9 mouse cellular contexts compared by ENCODE assay signal in the genomic region with DNA sequence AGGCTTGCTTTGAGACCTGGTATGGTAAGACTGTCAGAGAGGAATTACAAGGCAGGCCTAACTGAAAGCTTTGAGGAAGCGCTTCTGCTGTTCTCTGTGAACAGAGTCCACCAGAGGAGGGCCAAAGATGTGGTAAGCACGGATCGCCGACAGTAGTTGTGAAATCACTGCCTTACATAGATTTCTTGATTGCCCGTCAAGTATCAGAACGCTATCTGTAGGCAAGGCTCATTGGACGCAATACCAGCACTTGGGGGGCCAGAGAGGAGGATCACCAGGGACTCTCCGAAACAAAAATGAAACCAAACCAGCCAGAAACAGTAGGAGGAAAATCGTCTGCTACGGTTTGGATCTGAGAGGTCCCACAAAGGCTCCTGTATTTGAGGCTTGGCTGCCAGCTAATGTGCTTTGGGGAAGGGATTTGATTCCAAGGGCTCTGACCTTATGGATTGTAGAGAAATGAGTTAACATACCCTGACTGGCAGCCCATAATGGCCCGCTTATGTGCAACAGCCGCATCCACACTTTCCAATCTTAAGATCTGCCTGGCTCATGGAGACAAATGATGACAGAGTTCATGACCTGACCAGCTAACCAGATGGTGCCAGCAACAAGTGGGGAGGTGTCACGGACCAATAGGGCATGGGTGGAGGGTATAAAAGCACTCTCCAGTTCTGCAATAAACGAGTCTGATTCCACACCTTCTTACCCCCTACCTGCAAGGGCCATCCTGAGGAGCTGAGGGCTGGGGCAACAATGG. TPM values are rescaled to one million over a fixed set of nuclear protein-coding genes. Genes with fewer than 3 reads are reported as not detected.
DNase-seq lines count a peak whose midpoint lies in the region; ATAC-seq and TF ChIP-seq lines count a peak whose summit lies in the region.
"Had no signal": no experiment of that assay in that cellular context is flagged by ENCODE, and none has a peak within 500 bp of the region (broad histone marks: within the 10 kb centered on the region; RNA-seq: fewer than 3 reads in every experiment).

No protein-coding gene starts in this region.

- TF ChIP-seq POLR2A in bone marrow macrophage, adult 2 months (IDR thresholded peaks at IDR 0.05; ENCODE audit: borderline replicate concordance, low read depth, low read length) = no peak

- no peak overlapping the region for H3K4me3 ChIP-seq in kidney, embryonic 14.5 days (ENCODE audit: low read length)
- peak overlapping the region; percentile 58 for H3K4me3 ChIP-seq in bone marrow macrophage, adult 2 months (ENCODE audit: insufficient read depth, low read length)
- no peak overlapping the region for H3K4me3 ChIP-seq in midbrain, embryonic 14.5 days (replicated peaks; ENCODE audit: low read depth, low read length)

- no peaks in the 10 kb centered on the region for H3K36me3 ChIP-seq in kidney, embryonic 14.5 days (ENCODE audit: control insufficient read depth, insufficient read depth, low read length)
- H3K36me3 ChIP-seq in midbrain, embryonic 14.5 days (ENCODE audit: control insufficient read depth, insufficient read depth, low read length) = no peaks in the 10 kb centered on the region

- TF ChIP-seq CTCF in bone marrow macrophage, adult 2 months (IDR thresholded peaks at IDR 0.05; ENCODE audit: low read depth, low read length) = no peak

- no peak overlapping the region for H3K27ac ChIP-seq in kidney, embryonic 14.5 days (ENCODE audit: low read depth, low read length)
- H3K27ac ChIP-seq in bone marrow macrophage, adult 2 months (ENCODE audit: insufficient read depth, low read depth, low read length) = no peak overlapping the region
- H3K27ac ChIP-seq in midbrain, embryonic 14.5 days (replicated peaks; ENCODE audit: low read depth, low read length) = no peak overlapping the region

- H3K9me3 ChIP-seq in kidney, embryonic 14.5 days (ENCODE audit: control insufficient read depth, low read length) = no peaks in the 10 kb centered on the region
- H3K9me3 ChIP-seq in midbrain, embryonic 14.5 days (ENCODE audit: control insufficient read depth, low read length) = no peaks in the 10 kb centered on the region

- WGBS in kidney, embryonic 14.5 days = 45% methylated on average over 14 of the region's 14 CpGs
- WGBS in midbrain, embryonic 14.5 days = 80% methylated on average over 14 of the region's 14 CpGs

- no peak for ATAC-seq in kidney, embryonic 14.5 days (ENCODE audit: low FRiP score, low TSS enrichment)
- no peak for ATAC-seq in midbrain, embryonic 14.5 days (ENCODE audit: low FRiP score, low TSS enrichment)

- no peak overlapping the region for H3K4me2 ChIP-seq in kidney, embryonic 14.5 days (replicated peaks; ENCODE audit: low read depth, low read length)
- no peak overlapping the region for H3K4me2 ChIP-seq in midbrain, embryonic 14.5 days (ENCODE audit: low read length)

- H3K4me1 ChIP-seq in kidney, embryonic 14.5 days (ENCODE audit: control insufficient read depth, insufficient read depth, low read length) = peaks cover 16% of the 10 kb centered on the region; the same call in 1 of the 2 replicates
- peaks cover 12% of the 10 kb centered on the region; the same call in 1 of the 2 replicates for H3K4me1 ChIP-seq in bone marrow macrophage, adult 2 months (ENCODE audit: control insufficient read depth, insufficient read depth, low read length)
- peaks cover 9% of the 10 kb centered on the region for H3K4me1 ChIP-seq in midbrain, embryonic 14.5 days (ENCODE audit: control insufficient read depth, insufficient read depth, low read length)

- H3K9ac ChIP-seq in kidney, embryonic 14.5 days (ENCODE audit: low read depth, low read length) = no peak overlapping the region
- H3K9ac ChIP-seq in midbrain, embryonic 14.5 days (replicated peaks; ENCODE audit: low read length) = no peak overlapping the region

- DNase-seq in kidney, adult 11 months = peak; percentile 17
- peak; percentile 32 to 64 for DNase-seq in kidney, postnatal 25 days
- peak; percentile 30 for DNase-seq in retina, embryonic 14.5 days (ENCODE audit: low spot score)
- no peak for DNase-seq in frontal cortex, adult 2 months (ENCODE audit: extremely low spot score in 1 of 2, low spot score in 1 of 2)
- no peak for DNase-seq in midbrain, embryonic 14.5 days
- DNase-seq in right cerebral cortex, postnatal 25 days = no peak

- H3K27me3 ChIP-seq in kidney, embryonic 14.5 days (ENCODE audit: control insufficient read depth, insufficient read depth, low read length) = no peaks in the 10 kb centered on the region
- no peaks in the 10 kb centered on the region for H3K27me3 ChIP-seq in midbrain, embryonic 14.5 days (ENCODE audit: control insufficient read depth, insufficient read depth, low read length)

RNA-seq across cellular contexts. Expression of gene Dhrs2, which starts 27.8 kb away (rescaled TPM):
- 0.22 TPM in 1 of 2 replicates, not detected in the other for polyA plus RNA-seq in kidney, embryonic 14.5 days (2014; fragmentation: Nextera tagmentation; extraction: Ambion mirVana)
- not detected in 2 replicates for polyA plus RNA-seq in bone marrow macrophage, adult 2 months (2012; ENCODE audit: insufficient read depth, insufficient read length, missing spikeins)
- polyA plus RNA-seq in frontal cortex, adult 2 months (2012; rRNA removed) = 0.27 and 0.32 TPM in 2 replicates
- 0.78 and 0.97 TPM in 2 replicates for polyA plus RNA-seq in midbrain, embryonic 14.5 days (2014; fragmentation: Nextera tagmentation; extraction: Ambion mirVana)
- polyA plus RNA-seq: limb, embryonic 11.5 days had no signal

Comparison
In these comparisons a context has a peak if more than half of its experiments do, and no peak if none do; other contexts are left out.
1. DNase-seq: peak in kidney, adult 11 months (single experiment), kidney, postnatal 25 days (2 of 2) and retina, embryonic 14.5 days (single experiment); none in frontal cortex, adult 2 months (0 of 2), midbrain, embryonic 14.5 days (single experiment) and right cerebral cortex, postnatal 25 days (single experiment).